Mouse (Mus musculus): ENCODE measurements around the gene R3hdm4.

- no peak for TF ChIP-seq CTCF (IDR thresholded peaks at IDR 0.05)
- TF ChIP-seq POLR2A (IDR thresholded peaks at IDR 0.05; ENCODE audit: insufficient read depth, low read depth, low read length) = no peak
- no peak for TF ChIP-seq EP300 (IDR thresholded peaks at IDR 0.05; ENCODE audit: insufficient read depth, low read depth, low read length)
Measured at GRCm38 (mm10) chr10:79907415-79907814, 13.6 kb downstream of the R3hdm4 start.

All from heart, adult 2 months (tissue).